Mouse (Mus musculus): ENCODE data around the gene Olfr933.

Gene Olfr933

DNA sequence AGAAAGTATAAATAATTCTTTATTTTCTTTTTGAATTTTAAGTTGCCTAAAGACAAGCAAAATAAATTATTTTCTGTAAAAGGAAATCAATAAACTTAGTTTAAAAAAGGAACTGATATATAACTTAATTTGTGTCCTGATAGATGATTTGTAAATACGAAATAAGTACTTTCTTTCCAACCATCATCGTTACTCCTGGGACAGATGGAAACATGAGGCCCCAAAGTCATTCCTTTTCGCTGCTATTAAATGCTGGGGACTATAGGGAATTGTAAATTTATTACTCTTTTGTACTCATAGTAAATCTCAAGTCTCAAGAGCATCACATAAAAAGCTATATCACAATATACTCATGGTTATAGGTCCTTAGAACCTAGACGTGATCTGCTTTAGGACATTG lies at the start of gene Olfr933:
TSS of gene Olfr933 (plus strand) at position 301 of the 400 bp plus-strand sequence.
- DNase-seq (ENCODE audit: low read depth, low spot score): no peak

GRCm38 (mm10) chr9:38929509-38929908 lies 42.6 kb upstream of the Olfr933 start, which contains the start of gene Olfr930:
Gene Olfr930, plus strand, starts transcription at chr9:38929809.
- DNase-seq (ENCODE audit: low read depth, low spot score): no peak

GRCm38 (mm10) chr9:38953401-38954123 lies 18.6 kb upstream of the Olfr933 start:
- DNase-seq (ENCODE audit: low read depth, low spot score): no peak

DNA sequence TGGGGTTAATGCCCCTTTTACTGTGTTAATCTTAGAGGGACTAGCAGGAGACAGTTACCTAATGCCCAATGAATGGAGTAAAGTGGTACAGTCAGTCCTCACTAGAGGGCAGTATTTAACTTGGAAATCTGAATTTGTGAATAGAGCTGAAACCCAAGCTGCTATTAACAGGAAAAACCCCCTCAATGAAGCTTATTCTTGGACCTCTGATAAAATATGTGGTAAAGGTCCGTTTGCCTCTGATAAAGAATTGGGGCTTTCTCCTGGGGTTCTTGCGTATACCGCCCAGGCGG lies 18.0 kb upstream of the Olfr933 start:
- peak; percentile 11 for DNase-seq (ENCODE audit: low read depth, low spot score)

DNA sequence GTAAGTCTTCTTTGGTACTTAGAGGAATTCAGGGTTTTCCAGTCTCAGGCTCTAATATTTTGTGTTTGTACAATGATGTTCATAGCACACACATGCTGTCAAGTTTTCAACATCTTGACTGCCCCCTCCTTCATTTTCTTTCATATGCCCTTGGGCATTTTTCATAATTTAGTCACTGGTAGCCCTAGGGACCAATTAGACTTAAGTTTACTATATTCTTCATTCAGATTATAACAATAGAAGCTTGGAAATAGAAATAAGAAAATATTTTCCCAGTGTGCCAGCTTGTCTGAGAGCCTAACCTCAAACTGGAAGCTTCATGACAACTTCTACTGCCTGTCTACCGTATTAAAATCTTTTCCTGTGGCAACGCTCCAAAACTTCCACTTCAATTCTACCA lies 16.1 kb downstream of the Olfr933 start, which contains the start of gene Olfr934:
TSS of gene Olfr934 (minus strand) at position 101 of the 400 bp plus-strand sequence.
- DNase-seq (ENCODE audit: low read depth, low spot score): no peak

GRCm38 (mm10) chr9:38999583-38999982 lies 27.5 kb downstream of the Olfr933 start, which contains the start of gene Olfr935:
Gene Olfr935, minus strand, starts transcription at chr9:38999683.
- no peak for DNase-seq (ENCODE audit: low read depth, low spot score)

- no peak for DNase-seq (ENCODE audit: low read depth, low spot score)
Observed at GRCm38 (mm10) chr9:39023277-39023676, 51.2 kb downstream of the Olfr933 start, which contains the start of gene Olfr146. Gene Olfr146, minus strand, starts transcription at chr9:39023377.

Measured in embryo, embryonic 11.5 days (tissue).